Mouse (Mus musculus) erythroblast, adult 5-6 weeks (primary cell): ENCODE data around the gene Amhr2. TPM values are rescaled to one million over a fixed set of nuclear protein-coding genes. Genes with fewer than 3 reads are reported as not detected.

Source experiments
- ATAC-seq: replicated peaks from 2 replicates; pipeline ENCODE4 v1.8.0; 2016; ENCODE audit warnings: moderate number of reproducible peaks, mild to moderate bottlenecking, moderate TSS enrichment, inconsistent platforms; ENCODE audit not compliant: poor library complexity, low FRiP score, severe bottlenecking
- total RNA-seq, 2 experiments: library from RNA; stranded (forward) in 1 of 2; stranded (reverse) in 1 of 2; fragments of 150-400 nt in 1 of 2; fragments of 200-764, 138-1000 nt in 1 of 2; gene quantifications; 2 replicates each; pipeline versions ENCODE4 v1.2.3 to v1.2.4; 2015 to 2017; ENCODE audit warnings: low replicate concordance in 2 of 2

Gene Amhr2
- total RNA-seq, 2 experiments from 2014 or later: not detected

DNA sequence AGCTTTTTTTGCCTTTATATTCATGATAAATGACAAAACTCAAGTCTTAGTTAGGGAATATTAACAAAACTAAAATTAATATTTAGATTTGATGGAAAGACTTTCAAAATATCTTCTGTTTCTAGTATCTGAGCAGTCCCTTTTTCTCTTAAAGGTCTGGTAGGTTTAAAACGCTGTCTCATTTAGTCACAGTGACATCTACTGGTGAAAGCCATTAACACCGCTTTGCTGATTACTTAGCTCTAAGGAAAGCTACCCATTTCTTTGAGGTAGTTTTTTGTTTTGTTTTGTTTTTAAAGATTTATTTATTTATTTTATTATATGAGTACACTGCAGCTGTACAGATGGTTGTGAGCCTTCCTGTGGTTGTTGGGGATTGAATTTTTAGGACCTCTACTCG lies 23.7 kb upstream of the Amhr2 start:
- peak; percentile 84 for ATAC-seq

DNA sequence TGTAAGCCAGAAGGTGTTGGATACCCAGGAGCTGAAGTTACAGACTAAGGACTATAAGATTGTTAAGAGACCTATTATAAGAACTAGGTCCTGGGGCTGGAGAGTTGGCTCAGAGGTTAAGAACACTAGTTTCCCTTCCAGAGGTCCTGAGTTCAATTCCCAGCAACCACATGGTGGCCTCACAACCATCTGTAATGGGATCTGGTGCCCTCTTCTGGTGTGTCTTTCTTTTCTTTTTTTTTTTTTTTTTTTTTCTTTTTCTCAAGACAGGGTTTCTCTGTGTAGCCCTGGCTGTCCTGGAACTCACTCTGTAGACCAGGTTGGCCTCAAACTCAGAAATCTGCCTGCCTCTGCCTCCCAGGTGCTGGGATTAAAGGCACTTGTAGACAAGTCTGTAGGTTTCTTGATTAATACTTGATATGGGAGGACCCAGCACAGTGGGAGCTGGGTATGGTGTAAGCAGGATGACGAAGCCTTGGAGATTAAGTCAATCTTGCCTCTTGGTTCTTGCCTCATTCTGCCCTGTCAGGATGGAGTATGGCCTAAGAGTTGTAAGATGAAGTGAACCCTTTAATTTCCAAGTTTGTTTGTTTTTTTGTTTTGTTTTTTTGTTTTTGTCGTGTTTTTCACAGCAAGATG lies 21.4 kb upstream of the Amhr2 start:
- no peak for ATAC-seq

DNA sequence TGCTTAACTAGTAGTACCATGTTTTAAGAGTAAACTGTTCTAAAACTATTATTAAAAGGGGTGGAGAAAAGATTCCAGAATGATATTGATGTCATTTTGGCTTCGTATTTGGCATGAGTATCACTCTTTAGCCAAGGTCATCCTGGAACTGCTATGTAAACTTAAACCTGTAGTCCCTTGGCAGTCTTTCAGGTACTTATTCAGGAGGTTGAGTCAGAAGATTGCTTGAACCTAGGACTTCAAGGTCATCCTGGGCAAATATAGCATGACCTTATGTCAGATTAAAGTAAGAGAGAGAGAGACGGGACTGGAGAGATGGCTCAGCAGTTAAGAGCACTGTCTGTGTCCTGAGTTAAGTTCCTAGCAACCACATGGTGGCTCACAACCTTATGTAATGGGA lies 20.5 kb upstream of the Amhr2 start:
- no peak for ATAC-seq

DNA sequence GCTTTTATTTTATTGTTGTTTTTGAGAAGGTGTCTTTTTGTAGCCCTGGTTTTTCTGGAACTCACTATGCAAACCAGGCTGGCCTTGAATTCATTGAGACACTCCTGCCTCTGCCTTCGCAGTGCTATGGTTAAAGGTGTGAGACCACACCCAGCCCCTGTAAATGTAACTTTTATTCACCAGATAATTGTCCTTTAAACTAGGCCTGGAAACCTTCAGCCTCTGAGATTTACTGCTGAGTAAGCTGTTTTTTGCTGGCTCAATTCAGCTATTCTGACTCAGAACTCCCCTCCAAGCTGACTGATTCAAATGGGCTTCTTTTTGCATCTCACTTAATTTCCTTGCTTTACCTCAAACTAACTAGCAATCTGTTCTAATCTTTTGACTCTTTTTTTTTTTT lies 18.2 kb upstream of the Amhr2 start:
- no peak for ATAC-seq

DNA sequence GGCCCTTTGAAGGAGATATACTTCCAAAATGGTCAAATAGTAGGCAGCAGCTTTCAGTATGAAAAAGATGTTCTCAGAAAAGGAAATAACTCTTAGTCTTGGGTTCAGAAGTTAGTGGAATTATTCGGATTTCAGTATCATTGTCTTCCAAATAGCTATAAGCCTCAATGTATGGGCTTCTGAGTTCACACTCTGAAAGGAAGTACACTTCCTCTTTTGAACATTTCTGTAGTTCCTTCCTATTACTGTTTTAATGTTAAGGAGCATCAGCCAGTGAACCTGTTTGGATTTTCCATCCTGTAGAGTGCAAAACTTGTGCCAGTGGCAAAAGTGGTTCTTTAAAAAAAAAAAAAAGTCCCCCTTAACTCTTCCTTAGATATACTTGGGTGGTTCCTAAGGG lies 13.1 kb upstream of the Amhr2 start:
- ATAC-seq: no peak

DNA sequence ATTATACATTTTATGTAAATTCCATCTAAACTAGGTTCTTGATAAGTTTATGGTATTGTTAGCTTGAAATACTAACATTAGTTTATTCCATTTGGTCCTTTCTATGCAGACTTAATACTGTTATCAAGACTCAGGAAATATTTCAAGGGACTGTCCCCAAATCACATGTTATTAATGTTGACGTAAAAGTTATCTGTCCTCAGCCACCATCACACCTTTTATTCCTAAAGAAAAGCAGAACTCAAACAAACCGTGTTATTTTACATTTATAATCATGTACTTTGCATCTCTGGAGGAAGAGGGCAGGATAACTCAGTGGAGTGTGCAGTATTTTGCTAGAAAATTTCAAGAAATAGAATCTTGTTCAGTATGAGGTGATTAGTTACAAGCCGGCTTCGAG lies 12.0 kb upstream of the Amhr2 start:
- ATAC-seq: no peak

DNA sequence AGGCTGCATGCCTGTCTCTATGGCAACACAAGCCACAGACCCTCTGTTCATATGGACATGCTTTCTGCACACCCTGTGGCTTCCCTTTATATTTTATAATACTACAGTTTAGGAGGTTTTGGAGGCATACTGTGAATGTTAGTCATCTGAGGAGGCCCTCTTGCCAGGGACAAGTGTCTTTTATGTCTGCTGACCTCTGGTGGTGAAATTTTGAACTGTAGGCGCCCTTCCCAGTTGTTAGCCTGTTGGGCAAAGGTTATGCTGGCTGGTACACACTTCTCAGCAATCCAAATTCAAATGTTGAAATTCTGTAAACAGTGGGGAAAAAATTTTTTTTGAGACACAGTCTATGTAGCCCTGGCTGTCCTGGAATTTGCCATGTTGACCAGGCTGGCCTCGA lies 2.7 kb upstream of the Amhr2 start:
- ATAC-seq: peak; percentile 87

DNA sequence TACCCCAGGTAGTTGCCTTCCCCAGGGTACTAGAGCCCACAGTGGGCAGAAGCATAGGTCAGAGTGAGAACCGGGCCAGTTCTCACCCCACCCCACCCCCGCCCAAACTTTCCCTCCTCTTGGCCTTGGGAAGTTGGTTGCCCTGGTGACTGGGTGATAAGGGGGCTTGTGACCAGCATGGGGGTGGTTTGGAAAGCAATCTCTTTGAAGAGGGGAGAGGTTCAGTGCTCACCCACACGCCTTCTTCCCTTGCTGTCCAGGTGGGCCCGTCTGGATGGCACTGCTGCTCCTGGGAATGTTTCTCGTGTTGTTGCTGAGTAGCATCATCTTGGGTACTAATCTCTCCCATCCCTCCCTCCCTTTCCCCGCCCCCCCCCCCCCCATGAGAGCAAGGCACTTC lies 1.3 kb downstream of the Amhr2 start:
- ATAC-seq: no peak

DNA sequence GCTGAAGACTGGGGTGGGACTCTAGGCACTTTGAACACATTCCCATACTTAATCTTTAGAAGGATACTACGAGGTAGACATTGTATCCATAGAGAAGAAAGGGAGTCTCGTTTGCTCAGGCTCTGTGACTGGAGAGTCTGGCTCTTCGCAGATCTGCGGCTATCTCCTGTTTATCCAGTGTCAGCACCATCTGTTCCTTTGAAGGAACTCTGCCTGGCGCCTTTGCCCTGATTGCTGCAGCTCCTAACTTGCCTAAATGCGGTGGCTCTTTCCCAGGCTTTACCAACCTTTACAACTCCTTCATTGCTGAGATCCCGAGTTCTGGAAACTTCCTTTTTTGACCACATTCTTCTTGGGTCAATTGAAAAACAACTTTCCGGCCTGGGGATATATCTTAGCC lies 4.2 kb downstream of the Amhr2 start:
- no peak for ATAC-seq

DNA sequence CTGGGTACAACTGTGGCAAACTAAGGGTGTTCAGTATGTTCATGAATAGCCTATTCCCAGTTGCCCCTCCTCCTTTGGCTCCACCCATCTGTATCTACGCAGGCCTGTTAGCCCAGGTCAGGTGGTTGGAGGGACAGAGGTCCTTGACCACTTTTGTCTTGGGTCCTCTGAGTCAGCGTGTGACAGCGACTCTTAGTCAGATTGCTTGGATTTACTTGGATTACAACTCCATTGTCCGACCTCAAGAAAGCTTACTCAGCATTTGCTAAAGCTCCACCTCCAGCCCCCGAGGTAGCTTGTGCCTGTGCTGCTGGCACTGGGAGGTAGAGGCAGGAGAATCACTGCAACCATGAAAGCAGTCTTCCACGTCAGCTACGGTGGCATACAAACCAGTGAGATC lies 5.8 kb downstream of the Amhr2 start:
- no peak for ATAC-seq

DNA sequence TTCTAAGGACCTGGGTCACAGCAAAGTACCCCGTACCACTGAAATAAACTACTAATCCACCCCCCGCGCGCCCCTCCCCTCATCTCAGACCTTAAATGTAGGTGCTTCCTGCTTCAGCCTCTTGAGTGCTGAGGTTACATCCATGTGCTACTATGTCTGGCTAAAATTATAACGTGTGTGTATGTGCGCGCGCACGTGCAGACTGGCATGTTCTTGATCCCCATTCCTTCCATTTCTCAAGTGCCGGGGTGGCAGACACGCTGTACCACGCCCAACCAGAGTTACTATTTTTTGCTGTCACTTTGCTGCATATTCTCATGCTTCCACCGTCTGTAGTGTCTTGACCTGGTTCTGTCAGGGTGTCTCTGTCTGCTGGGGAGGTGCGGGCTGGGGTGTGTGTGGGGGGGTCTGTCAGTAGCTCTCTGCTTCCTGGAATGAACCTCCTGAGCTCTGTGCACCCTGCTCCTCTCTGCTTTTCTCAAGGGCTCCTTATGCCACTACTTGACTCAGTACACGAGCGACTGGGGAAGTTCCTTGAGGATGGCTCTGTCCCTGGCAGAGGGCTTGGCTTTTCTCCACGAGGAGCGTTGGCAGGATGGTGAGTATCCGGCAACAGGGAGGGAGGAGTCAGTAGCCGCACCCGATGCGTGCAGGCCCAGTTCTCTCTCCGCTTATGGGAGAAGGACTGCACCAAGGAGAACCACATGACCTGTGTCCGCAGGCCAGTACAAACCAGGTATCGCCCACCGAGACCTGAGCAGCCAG lies 6.7 kb downstream of the Amhr2 start:
- no peak for ATAC-seq

DNA sequence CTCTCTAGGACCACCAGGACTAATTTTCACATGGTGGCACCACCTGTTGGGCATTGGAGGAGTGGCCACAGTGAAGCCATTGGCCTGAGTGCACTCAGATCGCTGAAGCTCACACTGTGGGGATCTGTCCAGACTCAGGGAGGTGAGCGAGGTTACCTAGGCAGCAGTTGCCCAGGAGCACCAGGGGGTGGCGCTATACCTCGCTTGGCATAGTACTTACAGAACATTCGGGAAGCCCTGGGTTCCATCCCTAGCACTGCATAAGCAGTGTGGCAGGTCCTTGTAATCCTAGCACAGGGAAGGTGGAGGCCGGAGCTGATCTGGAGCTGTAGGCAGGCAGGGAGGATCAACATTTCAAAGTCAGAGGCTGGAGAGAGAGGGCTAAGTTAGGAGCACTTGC lies 10.8 kb downstream of the Amhr2 start:
- ATAC-seq: peak; percentile 45

DNA sequence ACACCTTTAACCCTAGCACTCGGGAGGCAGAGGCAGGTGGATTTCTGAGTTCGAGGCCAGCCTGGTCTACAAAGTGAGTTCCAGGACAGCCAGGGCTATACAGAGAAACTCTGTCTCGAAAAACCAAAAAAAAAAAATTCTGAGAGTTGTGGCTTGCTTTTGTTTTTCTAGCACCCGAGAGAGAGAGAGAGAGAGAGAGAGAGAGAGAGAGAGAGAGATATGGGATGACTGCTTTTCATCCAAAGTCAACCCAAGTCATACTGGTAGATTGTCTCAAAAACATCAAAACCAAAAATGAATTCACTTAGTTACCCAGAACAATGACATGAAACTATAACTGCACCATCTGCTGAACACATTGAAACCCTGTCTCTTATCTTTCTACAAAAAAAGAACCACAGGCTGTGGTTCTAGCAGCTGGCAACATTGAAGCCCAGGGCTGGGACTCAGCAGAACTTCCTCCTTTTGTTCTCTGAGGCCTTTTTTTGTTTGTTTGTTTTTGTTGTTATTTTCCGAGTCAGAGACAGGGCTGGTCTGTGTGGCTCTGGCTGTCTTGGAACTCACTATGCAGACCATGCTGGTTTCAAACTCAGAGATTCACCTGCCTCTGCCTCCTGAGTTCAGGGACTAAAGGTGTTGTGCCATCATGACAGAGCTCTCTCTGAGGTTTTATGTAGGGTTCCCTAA lies 13.0 kb downstream of the Amhr2 start:
- ATAC-seq: no peak

DNA sequence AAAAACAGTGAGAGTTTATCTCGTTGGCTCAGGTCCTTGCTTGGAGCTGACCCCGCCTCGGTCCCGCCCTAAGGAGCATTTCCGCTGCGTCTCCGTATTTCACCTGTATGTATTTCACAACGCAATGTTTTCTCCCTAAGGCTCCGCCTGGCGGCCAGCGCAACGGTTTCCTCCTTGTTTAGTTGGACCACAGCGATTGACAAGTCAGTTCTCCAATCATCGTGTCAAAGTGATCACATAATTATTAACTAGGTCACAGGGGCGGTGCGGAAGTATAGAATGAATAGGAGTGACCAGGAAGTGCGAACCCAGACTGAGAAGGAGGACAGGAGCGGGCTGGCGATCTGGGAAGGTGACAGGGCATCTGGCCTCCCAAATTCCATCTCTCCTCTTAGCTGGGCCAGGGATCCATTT lies 13.7 kb downstream of the Amhr2 start, which contains the start of gene Prr13:
TSS of gene Prr13 (plus strand) at position 125 of the 414 bp plus-strand sequence.
- peak; percentile 79 for ATAC-seq

DNA sequence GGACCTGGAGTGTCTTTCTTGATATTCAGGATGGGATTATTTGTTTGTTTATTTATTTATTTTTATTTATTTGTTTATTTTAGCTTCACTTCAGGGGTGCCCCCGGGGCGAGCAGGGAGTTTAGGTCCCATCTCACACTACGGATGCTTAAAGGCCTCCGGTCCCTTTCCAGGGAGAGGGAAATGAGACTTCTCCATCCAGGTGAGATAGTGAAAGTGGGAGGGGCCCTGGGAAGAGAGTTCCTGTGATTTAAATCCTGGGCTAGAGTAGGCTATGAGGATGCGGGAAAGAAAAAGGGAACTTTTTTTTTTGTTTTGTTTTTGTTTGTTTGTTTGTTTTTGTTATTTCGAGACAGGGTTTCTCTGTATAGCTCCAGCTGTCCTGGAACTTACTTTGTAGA lies 14.2 kb downstream of the Amhr2 start:
- no peak for ATAC-seq

DNA sequence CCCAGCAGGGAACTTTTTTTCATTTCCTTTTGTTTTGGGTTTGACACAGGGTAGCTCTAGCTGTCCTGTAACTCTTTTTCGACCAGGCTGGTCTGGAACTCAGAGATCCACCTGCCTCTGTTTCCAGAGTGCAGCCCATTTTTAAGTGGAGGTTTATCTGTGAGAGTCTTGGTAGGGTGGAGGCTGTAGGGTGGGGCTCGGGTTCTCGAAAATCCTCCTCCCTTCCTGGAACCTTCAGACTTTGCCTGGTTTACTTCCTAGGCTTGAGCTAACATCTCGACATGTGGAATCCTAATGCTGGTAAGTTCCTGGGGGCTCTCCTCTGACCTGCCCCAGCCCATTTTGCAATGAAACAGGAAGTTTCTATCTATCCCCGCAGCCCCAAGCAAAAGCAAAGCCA lies 14.7 kb downstream of the Amhr2 start:
- peak; percentile 62 for ATAC-seq

DNA sequence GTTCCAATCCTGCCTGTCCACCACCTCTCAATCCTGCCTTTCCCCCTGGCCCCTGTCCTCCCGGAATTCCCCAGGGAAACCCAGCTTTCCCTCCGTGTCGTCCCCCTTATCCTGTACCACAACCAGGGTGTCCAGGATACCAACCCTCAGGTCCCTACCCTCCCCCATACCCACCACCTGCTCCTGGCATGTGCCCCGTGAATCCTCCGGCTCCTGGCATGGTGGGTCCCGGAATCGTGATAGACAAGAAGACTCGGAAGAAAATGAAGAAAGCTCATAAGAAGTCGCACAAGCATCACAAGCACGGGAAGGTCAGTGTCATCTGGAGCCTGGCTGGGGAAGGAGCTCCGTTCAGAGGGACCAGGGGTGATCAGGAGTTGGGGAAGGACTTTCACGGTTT lies 15.2 kb downstream of the Amhr2 start:
- ATAC-seq: no peak

DNA sequence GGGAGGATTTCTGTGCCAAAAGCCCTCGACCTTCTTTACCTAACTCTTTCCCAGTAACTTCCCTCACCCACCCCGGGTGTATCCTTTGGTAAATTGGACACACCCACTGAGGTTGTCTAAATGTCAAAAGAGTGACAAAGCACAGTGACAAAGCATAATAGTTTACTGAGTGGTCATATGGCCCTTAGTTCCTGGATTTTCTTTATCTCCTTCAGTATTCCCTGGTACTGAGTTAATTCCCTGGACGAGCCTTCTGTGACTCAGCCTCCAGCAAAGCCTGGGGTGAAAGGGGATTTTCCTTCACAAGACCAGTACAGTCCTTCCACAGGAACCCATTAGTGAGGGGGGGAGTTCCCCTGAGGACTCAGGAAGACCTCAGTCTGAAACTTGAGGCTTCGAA lies 15.8 kb downstream of the Amhr2 start:
- ATAC-seq: peak; percentile 48

DNA sequence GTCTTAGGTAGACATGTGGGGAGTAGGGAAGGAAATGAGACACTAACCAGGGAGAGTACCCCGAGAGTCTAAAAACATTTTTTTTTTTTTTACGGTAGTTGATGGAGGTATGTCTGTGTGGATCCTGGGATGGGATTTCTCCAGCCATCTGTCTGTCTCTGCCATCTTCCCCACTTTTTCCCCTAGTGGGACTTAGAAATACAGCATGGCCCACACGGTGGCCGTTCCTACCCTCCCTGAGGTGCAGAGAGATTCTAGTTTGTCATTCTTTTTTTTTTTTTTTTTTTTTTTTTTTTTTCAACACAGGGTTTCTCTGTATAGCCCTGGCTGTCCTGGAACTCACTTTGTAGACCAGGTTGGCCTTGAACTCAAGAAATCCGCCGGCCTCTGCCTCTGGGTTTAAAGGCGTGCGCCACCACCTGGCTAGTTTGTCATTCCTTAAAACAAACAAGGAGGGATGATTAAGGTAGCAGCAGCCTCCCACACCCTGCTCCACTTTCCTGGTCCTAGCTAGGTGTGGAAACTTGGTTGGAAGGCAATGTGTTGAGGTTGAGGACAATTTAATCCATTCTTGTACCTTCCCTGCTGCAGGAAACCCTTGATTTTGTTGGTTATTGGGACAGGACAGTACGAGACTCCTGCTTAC lies 16.4 kb downstream of the Amhr2 start:
- ATAC-seq: no peak

DNA sequence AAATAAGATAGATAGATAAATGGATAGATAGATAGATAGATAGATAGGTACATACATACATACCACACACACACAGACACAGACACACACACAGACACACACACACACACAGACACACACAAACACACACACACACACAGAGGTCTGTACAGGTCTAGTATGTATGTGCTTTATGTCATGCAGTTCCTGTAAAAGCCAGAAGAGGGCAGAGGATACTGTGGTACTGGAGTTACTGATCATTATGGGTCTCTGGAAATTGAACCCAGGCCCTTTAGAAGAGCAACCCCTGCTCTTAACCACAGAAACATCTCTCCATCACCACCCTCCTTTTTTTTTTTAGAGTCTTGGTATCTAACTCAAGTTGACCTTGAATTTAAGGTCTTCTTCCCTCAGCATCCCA lies 18.5 kb downstream of the Amhr2 start:
- ATAC-seq: peak; percentile 57
